Mouse (Mus musculus) midbrain, postnatal 0 days (tissue): ENCODE measurements around the gene Gm15294. TPM values are rescaled to one million over a fixed set of nuclear protein-coding genes. Genes with fewer than 3 reads are reported as not detected.

ENCODE experiments used
- ATAC-seq: fragments of 200-750 bp; cut with Nextera tagmentation; 2 replicates; pipeline ENCODE4 v1.8.0; 2017; ENCODE audit warnings: moderate number of reproducible peaks, mild to moderate bottlenecking, moderate TSS enrichment, moderate library complexity; ENCODE audit not compliant: low FRiP score
- DNase-seq: peaks from one replicate; pipeline ENCODE4 v3.0.0-alpha.2; 2015; ENCODE audit warnings: low spot score
- H3K27ac ChIP-seq: fragments of 300-500 bp; sonication (generic); 2 replicates; pipeline ENCODE4 v1.5.1; 2014; ENCODE audit warnings: low read depth, mild to moderate bottlenecking, low read length, mixed read lengths
- H3K27me3 ChIP-seq: fragments of 300-500 bp; sonication (generic); 2 replicates; pipeline ENCODE4 v1.6.1; 2014; ENCODE audit warnings: low read length, control low read depth, mixed read lengths; ENCODE audit not compliant: insufficient read depth
- H3K36me3 ChIP-seq: fragments of 300-500 bp; sonication (generic); 2 replicates; pipeline ENCODE4 v1.6.1; 2014; ENCODE audit warnings: low read length, control low read depth, mixed read lengths; ENCODE audit not compliant: insufficient read depth
- H3K4me1 ChIP-seq: fragments of 300-500 bp; sonication (generic); 2 replicates; pipeline ENCODE4 v1.6.1; 2014; ENCODE audit warnings: mild to moderate bottlenecking, control low read depth, antibody characterized with exemption, low read length, mixed read lengths; ENCODE audit not compliant: insufficient read depth
- H3K4me2 ChIP-seq: fragments of 300-500 bp; sonication (generic); 2 replicates; pipeline ENCODE4 v1.6.1; 2014; ENCODE audit warnings: low read depth, mild to moderate bottlenecking, low read length, mixed read lengths; ENCODE audit not compliant: poor library complexity, severe bottlenecking
- H3K4me3 ChIP-seq: fragments of 300-500 bp; sonication (generic); 2 replicates; pipeline ENCODE4 v1.5.1; 2014; ENCODE audit warnings: low read depth, mild to moderate bottlenecking, low read length, moderate library complexity
- H3K9ac ChIP-seq: fragments of 300-500 bp; sonication (generic); replicated peaks from 2 replicates; pipeline ENCODE4 v1.6.1; 2014; ENCODE audit warnings: mild to moderate bottlenecking, low read length, moderate library complexity, mixed read lengths; ENCODE audit not compliant: poor library complexity, severe bottlenecking
- H3K9me3 ChIP-seq: fragments of 300-500 bp; sonication (generic); 2 replicates; pipeline ENCODE4 v1.6.1; 2016; ENCODE audit warnings: low read length, control low read depth
- CTCF ChIP-seq: IDR thresholded peaks from 2 replicates; pipeline ENCODE4 v1.5.1; 2016; ENCODE audit warnings: antibody characterized with exemption, mild to moderate bottlenecking
- WGBS: fragments of 180-500 bp; shearing (Covaris S2); extraction: QIAGEN DNeasy Blood & Tissue Kit; methylation state at CpG from one replicate; pipeline ENCODE4 v1.1.7; 2014; 5-methylcytosine and 5-hydroxymethylcytosine counted together
- polyA plus RNA-seq: library from polyadenylated mRNA; unstranded; fragments of >200 nt; fragmentation: Nextera tagmentation; extraction: Ambion mirVana; gene quantifications from 2 replicates; pipeline ENCODE4 v1.2.1, GENCODE M21; 2015
- total RNA-seq: library from RNA; depleted of rRNA; stranded (reverse); fragments of >200 nt; gene quantifications from 2 replicates; pipeline ENCODE4 v1.2.3, GENCODE M21; 2014; rRNA removed

Gene Gm15294
- total RNA-seq (not detected in 2 replicates), polyA plus RNA-seq (not detected in 2 replicates)

- H3K27ac ChIP-seq, result no peak within 1 kb of the TSS
- no peaks in the 10 kb centered on the region for H3K4me1 ChIP-seq
- WGBS, result 95% methylated on average over 4 of the region's 4 CpGs
- no peak for ATAC-seq
- no peak within 1 kb of the TSS for H3K4me3 ChIP-seq
- no peak for TF ChIP-seq CTCF
- H3K4me2 ChIP-seq, result no peak within 1 kb of the TSS
- no peaks in the 10 kb centered on the region for H3K27me3 ChIP-seq
- no peaks in the 10 kb centered on the region for H3K9me3 ChIP-seq
- no peak within 1 kb of the TSS for H3K9ac ChIP-seq
- H3K36me3 ChIP-seq, result no peaks in the 10 kb centered on the region
- no peak for DNase-seq
Observed at GRCm38 (mm10) chrX:141875135-141875534, at the start of gene Gm15294. Gene Gm15294, minus strand, starts transcription at chrX:141875235.

GRCm38 (mm10) chrX:141884336-141885048, 9.5 kb upstream of the Gm15294 start:
- no peak for ATAC-seq
- H3K9me3 ChIP-seq, result no peaks in the 10 kb centered on the region
- DNase-seq, result no peak
- H3K4me1 ChIP-seq, result no peaks in the 10 kb centered on the region
- H3K27me3 ChIP-seq, result no peaks in the 10 kb centered on the region
- no peaks in the 10 kb centered on the region for H3K36me3 ChIP-seq
- 38% methylated on average over 4 of the region's 4 CpGs for WGBS
- no peak overlapping the region for H3K9ac ChIP-seq
- no peak overlapping the region for H3K27ac ChIP-seq
- H3K4me3 ChIP-seq, result no peak overlapping the region
- no peak for TF ChIP-seq CTCF
- no peak overlapping the region for H3K4me2 ChIP-seq

- Histone ChIP-seq H3K27me3 (no peaks in the 10 kb centered on the region), H3K4me3 (no peak overlapping the region), H3K36me3 (no peaks in the 10 kb centered on the region), H3K27ac (no peak overlapping the region), H3K4me2 (no peak overlapping the region), H3K4me1 (no peaks in the 10 kb centered on the region), H3K9me3 (no peaks in the 10 kb centered on the region), H3K9ac (no peak overlapping the region)
- no peak for ATAC-seq
- TF ChIP-seq CTCF, result no peak
- DNase-seq, result no peak
- WGBS, result 42% methylated on average over 11 of the region's 11 CpGs
Observed at GRCm38 (mm10) chrX:141874024-141874423, 1.0 kb downstream of the Gm15294 start.

- H3K27ac ChIP-seq, result no peak overlapping the region
- H3K36me3 ChIP-seq, result no peaks in the 10 kb centered on the region
- WGBS, result 28% methylated on average over 3 of the region's 4 CpGs
- no peak overlapping the region for H3K4me3 ChIP-seq
- no peaks in the 10 kb centered on the region for H3K9me3 ChIP-seq
- no peak overlapping the region for H3K4me2 ChIP-seq
- H3K4me1 ChIP-seq, result no peaks in the 10 kb centered on the region
- no peak for DNase-seq
- no peak overlapping the region for H3K9ac ChIP-seq
- no peaks in the 10 kb centered on the region for H3K27me3 ChIP-seq
- TF ChIP-seq CTCF, result no peak
- no peak for ATAC-seq
Observed at GRCm38 (mm10) chrX:141873597-141873996, 1.4 kb downstream of the Gm15294 start.

- no peaks in the 10 kb centered on the region; the same call in 1 of the 2 replicates for H3K27me3 ChIP-seq
- no peak overlapping the region for H3K9ac ChIP-seq
- no peak for TF ChIP-seq CTCF
- no peaks in the 10 kb centered on the region for H3K9me3 ChIP-seq
- no peak for ATAC-seq
- no peak overlapping the region for H3K4me3 ChIP-seq
- DNase-seq, result no peak
- WGBS, result 31% methylated on average over 6 of the region's 6 CpGs
- H3K4me2 ChIP-seq, result no peak overlapping the region
- no peak overlapping the region for H3K27ac ChIP-seq
- no peaks in the 10 kb centered on the region for H3K36me3 ChIP-seq
- H3K4me1 ChIP-seq, result no peaks in the 10 kb centered on the region
Observed at GRCm38 (mm10) chrX:141855684-141856396, 19.2 kb downstream of the Gm15294 start.

Other genes starting within 250 kb of the Gm15294 start
- gene Irs4, start 150.0 kb downstream of the Gm15294 start, total RNA-seq, result 9.2 and 10.9 TPM in 2 replicates
- gene Irs4, start 150.0 kb downstream of the Gm15294 start, polyA plus RNA-seq, result 4.7 and 6.3 TPM in 2 replicates